Mouse (Mus musculus) hindbrain, embryonic 10.5 days (tissue): ENCODE measurements around the gene Tymp. TPM values are rescaled to one million over a fixed set of nuclear protein-coding genes. Genes with fewer than 3 reads are reported as not detected.

ENCODE experiments used
- DNase-seq: peaks from one replicate; pipeline ENCODE4 v3.0.0-alpha.2; 2017; ENCODE audit warnings: low spot score
- H3K27ac ChIP-seq: fragments of 300-500 bp; sonication (generic); 2 replicates; pipeline ENCODE4 v1.5.1; 2016; ENCODE audit warnings: mild to moderate bottlenecking, moderate library complexity
- H3K27me3 ChIP-seq: fragments of 300-500 bp; sonication (generic); 2 replicates; pipeline ENCODE4 v1.6.1; 2016; ENCODE audit warnings: mild to moderate bottlenecking; ENCODE audit not compliant: poor library complexity, insufficient read depth, severe bottlenecking
- H3K36me3 ChIP-seq: fragments of 300-500 bp; sonication (generic); 2 replicates; pipeline ENCODE4 v1.6.1; 2016; ENCODE audit warnings: mild to moderate bottlenecking, moderate library complexity
- H3K4me1 ChIP-seq: fragments of 300-500 bp; sonication (generic); replicated peaks from 2 replicates; pipeline ENCODE4 v1.6.1; 2016; ENCODE audit warnings: mild to moderate bottlenecking
- H3K4me3 ChIP-seq: fragments of 300-500 bp; sonication (generic); 2 replicates; pipeline ENCODE4 v1.5.1; 2016; ENCODE audit warnings: mild to moderate bottlenecking, moderate library complexity
- H3K9me3 ChIP-seq: fragments of 300-500 bp; sonication (generic); 2 replicates; pipeline ENCODE4 v1.6.1; 2016; ENCODE audit warnings: mild to moderate bottlenecking, moderate library complexity
- whole genome bisulfite sequencing: fragments of 180-500 bp; shearing (Covaris S2); methylation state at CpG from one replicate; pipeline ENCODE4 v1.1.7; 2016; 5-methylcytosine and 5-hydroxymethylcytosine counted together
- polyA plus RNA-seq: library from polyadenylated mRNA; unstranded; fragments of >200 nt; fragmentation: Nextera tagmentation; extraction: Ambion mirVana; gene quantifications from 2 replicates; pipeline ENCODE4 v1.2.1, GENCODE M21; 2016

Gene Tymp
- polyA plus RNA-seq = 1.3 and 2.1 TPM in 2 replicates

GRCm38 (mm10) chr15:89376957-89377356, at the start of gene Tymp:
Tymp (minus strand) TSS chr15:89377039.
- WGBS = 17% methylated on average over 16 of the region's 16 CpGs
- Histone ChIP-seq H3K27ac (no peak within 1 kb of the TSS), H3K4me3 (peak within 1 kb of the TSS; percentile 55), H3K9me3 (no peaks in the 10 kb centered on the region), H3K4me1 (peaks cover 51% of the 10 kb centered on the region), H3K27me3 (peaks cover 65% of the 10 kb centered on the region), H3K36me3 (peaks cover 12% of the 10 kb centered on the region)
- DNase-seq = no peak

GRCm38 (mm10) chr15:89425711-89426121, 48.9 kb upstream of the Tymp start, which contains the start of gene Cpt1b:
Cpt1b (minus strand) TSS chr15:89425863.
- no peaks in the 10 kb centered on the region for H3K9me3 ChIP-seq
- no peaks in the 10 kb centered on the region for H3K27me3 ChIP-seq
- 34% methylated on average over 6 of the region's 6 CpGs for WGBS
- H3K4me3 ChIP-seq = no peak within 1 kb of the TSS
- 0 out of 2 replicates have a peak within 1 kb of the TSS, but pooled peaks have one; percentile 5 for H3K27ac ChIP-seq
- H3K4me1 ChIP-seq = peaks cover 32% of the 10 kb centered on the region
- peaks cover 55% of the 10 kb centered on the region for H3K36me3 ChIP-seq
- no peak for DNase-seq

- Histone ChIP-seq H3K27me3 (no peaks in the 10 kb centered on the region), H3K27ac (no peak overlapping the region), H3K4me3 (no peak overlapping the region), H3K36me3 (peaks cover 66% of the 10 kb centered on the region), H3K9me3 (no peaks in the 10 kb centered on the region), H3K4me1 (peaks cover 26% of the 10 kb centered on the region)
- 88% methylated on average over 8 of the region's 8 CpGs for WGBS
- DNase-seq = no peak
Observed at GRCm38 (mm10) chr15:89424621-89425020, 47.8 kb upstream of the Tymp start.

- Histone ChIP-seq H3K4me3 (no peak overlapping the region), H3K9me3 (no peaks in the 10 kb centered on the region), H3K4me1 (peaks cover 15% of the 10 kb centered on the region), H3K36me3 (peaks cover 79% of the 10 kb centered on the region), H3K27ac (no peak overlapping the region), H3K27me3 (no peaks in the 10 kb centered on the region)
- WGBS = 94% methylated on average over 9 of the region's 9 CpGs
- no peak for DNase-seq
Observed at GRCm38 (mm10) chr15:89421938-89422337, 45.1 kb upstream of the Tymp start.

GRCm38 (mm10) chr15:89415282-89415681, 38.4 kb upstream of the Tymp start:
- 90% methylated on average over 8 of the region's 8 CpGs for WGBS
- H3K27ac ChIP-seq = no peak overlapping the region
- H3K4me3 ChIP-seq = no peak overlapping the region
- peaks cover 3% of the 10 kb centered on the region; the same call in 1 of the 2 replicates for H3K9me3 ChIP-seq
- H3K4me1 ChIP-seq = no peaks in the 10 kb centered on the region
- peaks cover 41% of the 10 kb centered on the region for H3K36me3 ChIP-seq
- no peaks in the 10 kb centered on the region for H3K27me3 ChIP-seq
- no peak for DNase-seq

GRCm38 (mm10) chr15:89410118-89410517, 33.3 kb upstream of the Tymp start, which contains the start of gene Syce3:
Syce3 (minus strand) TSS chr15:89410503.
- no peaks in the 10 kb centered on the region for H3K36me3 ChIP-seq
- H3K27ac ChIP-seq = no peak within 1 kb of the TSS
- no peaks in the 10 kb centered on the region for H3K4me1 ChIP-seq
- no peak within 1 kb of the TSS for H3K4me3 ChIP-seq
- H3K9me3 ChIP-seq = peaks cover 16% of the 10 kb centered on the region
- WGBS = 89% methylated on average over 24 of the region's 24 CpGs
- H3K27me3 ChIP-seq = no peaks in the 10 kb centered on the region
- DNase-seq = no peak

- Histone ChIP-seq H3K9me3 (peaks cover 16% of the 10 kb centered on the region), H3K27ac (no peak overlapping the region), H3K4me1 (no peaks in the 10 kb centered on the region), H3K4me3 (no peak overlapping the region), H3K36me3 (no peaks in the 10 kb centered on the region), H3K27me3 (no peaks in the 10 kb centered on the region)
- no peak for DNase-seq
Observed at GRCm38 (mm10) chr15:89406691-89407090, 29.9 kb upstream of the Tymp start.

DNA sequence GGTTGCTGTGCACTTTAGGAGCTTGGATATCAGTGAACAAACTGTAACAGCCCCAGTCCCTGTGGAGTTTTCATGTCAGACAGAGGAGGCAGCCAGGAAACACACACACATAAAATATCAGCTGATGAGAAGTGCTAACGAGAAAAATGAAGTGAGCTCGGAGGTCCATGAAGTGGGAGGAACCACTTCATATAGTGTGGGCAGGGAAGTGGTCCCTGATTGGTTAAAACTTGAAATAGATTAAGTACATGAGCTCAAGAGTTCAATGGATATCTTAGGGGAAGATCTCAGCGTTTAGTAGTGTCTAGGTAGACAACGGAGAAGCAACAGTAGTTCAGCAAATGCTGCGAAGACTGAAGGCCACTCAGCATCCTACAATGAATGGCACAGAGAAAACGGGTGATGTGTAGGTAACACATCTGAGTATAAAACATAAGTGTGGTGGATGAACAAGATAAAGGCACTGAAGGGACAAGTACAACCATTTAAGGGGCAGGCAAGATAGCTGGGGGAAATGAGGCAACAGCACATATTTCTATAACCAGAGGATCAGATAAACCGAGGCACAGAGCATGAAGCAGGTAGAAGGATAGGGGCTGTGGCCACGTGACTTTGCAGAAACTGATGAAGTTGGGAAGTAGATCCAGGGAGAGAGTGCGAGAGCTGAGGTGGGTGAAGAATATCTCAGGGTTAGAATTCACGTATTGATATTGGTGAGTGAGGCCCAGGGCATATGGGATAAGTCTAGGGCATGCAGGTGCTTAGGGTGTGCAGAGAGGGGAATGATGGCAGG, 28.2 kb upstream of the Tymp start:
- 86% methylated on average over 10 of the region's 10 CpGs for WGBS
- no peak for DNase-seq
- H3K4me3 ChIP-seq = no peak overlapping the region

GRCm38 (mm10) chr15:89402471-89402870, 25.6 kb upstream of the Tymp start:
- DNase-seq = no peak
- Histone ChIP-seq H3K4me1 (no peaks in the 10 kb centered on the region), H3K4me3 (no peak overlapping the region), H3K9me3 (peaks cover 4% of the 10 kb centered on the region; the same call in 1 of the 2 replicates), H3K36me3 (no peaks in the 10 kb centered on the region), H3K27ac (no peak overlapping the region), H3K27me3 (no peaks in the 10 kb centered on the region)
- WGBS = 89% methylated on average over 1 of the region's 1 CpGs

More for the DNA sequence above, 28.2 kb upstream of the Tymp start:
- Histone ChIP-seq H3K36me3 (no peaks in the 10 kb centered on the region), H3K27me3 (no peaks in the 10 kb centered on the region), H3K4me1 (no peaks in the 10 kb centered on the region), H3K9me3 (peaks cover 11% of the 10 kb centered on the region), H3K27ac (no peak overlapping the region)

DNA sequence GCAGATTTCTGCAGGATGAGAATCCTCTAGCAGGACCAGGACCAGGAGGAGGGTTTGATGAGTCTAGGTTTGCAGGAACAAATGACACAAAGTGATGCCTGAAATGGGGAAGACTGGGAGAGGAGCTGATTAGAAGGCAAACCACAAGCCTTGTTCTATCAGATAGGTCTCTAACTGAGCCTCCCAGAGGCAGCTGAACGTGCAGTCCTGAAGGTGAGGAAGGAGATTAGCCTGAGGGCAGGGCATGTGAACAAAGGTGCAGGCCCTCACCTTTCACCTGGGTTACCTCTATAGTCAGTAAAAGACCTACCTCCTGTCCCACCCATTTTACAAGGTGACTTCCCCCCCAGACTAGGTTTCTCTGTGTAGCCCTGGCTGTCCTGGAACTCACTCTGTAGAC, 22.9 kb upstream of the Tymp start:
- Histone ChIP-seq H3K9me3 (no peaks in the 10 kb centered on the region), H3K4me3 (no peak overlapping the region), H3K27me3 (no peaks in the 10 kb centered on the region), H3K27ac (no peak overlapping the region), H3K36me3 (no peaks in the 10 kb centered on the region), H3K4me1 (no peaks in the 10 kb centered on the region)
- WGBS = 65% methylated on average over 1 of the region's 1 CpGs
- no peak for DNase-seq

GRCm38 (mm10) chr15:89398146-89398545, 21.3 kb upstream of the Tymp start:
- Histone ChIP-seq H3K36me3 (no peaks in the 10 kb centered on the region), H3K27me3 (no peaks in the 10 kb centered on the region), H3K27ac (no peak overlapping the region), H3K4me3 (no peak overlapping the region), H3K9me3 (no peaks in the 10 kb centered on the region), H3K4me1 (no peaks in the 10 kb centered on the region)
- no peak for DNase-seq
- 86% methylated on average over 2 of the region's 2 CpGs for WGBS

- Histone ChIP-seq H3K36me3 (no peaks in the 10 kb centered on the region), H3K4me1 (no peaks in the 10 kb centered on the region), H3K4me3 (no peak overlapping the region), H3K9me3 (no peaks in the 10 kb centered on the region), H3K27ac (no peak overlapping the region), H3K27me3 (no peaks in the 10 kb centered on the region)
- 90% methylated on average over 4 of the region's 4 CpGs for WGBS
- no peak for DNase-seq
Observed at GRCm38 (mm10) chr15:89396883-89397282, 20.0 kb upstream of the Tymp start.

DNA sequence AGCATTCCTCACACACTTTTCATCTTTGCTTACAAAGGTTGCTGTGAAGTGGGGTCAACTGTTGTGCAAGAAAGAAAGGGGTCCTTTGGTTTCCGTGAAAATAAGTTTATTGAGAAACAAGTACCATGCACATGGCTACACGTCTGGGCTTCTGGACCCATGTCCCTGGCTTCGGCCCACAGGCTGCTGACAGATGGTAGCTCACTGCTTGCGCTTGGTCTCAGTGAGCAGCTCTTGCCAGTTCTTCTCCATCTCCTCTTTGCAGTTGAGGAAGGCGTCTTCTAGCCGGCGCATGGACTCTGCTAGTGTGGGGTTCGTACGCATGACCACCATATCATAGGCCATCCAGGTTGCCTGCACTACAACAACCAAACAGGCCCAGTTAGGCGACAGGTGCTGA, 13.2 kb upstream of the Tymp start:
- peaks cover 3% of the 10 kb centered on the region; the same call in 1 of the 2 replicates for H3K4me1 ChIP-seq
- H3K27me3 ChIP-seq = peaks cover 11% of the 10 kb centered on the region
- DNase-seq = no peak
- H3K36me3 ChIP-seq = no peaks in the 10 kb centered on the region
- H3K4me3 ChIP-seq = no peak overlapping the region
- 94% methylated on average over 10 of the region's 10 CpGs for WGBS
- no peaks in the 10 kb centered on the region for H3K9me3 ChIP-seq
- H3K27ac ChIP-seq = no peak overlapping the region
